Mouse (Mus musculus) G1E-ER4 (cell line): ENCODE results near the gene Ccnc. TPM values are rescaled to one million over a fixed set of nuclear protein-coding genes. Genes with fewer than 3 reads are reported as not detected.

Experiments used
- GATA1 ChIP-seq: IDR thresholded peaks from one replicate; pipeline ENCODE4 v1.8.0; 2012; ENCODE audit warnings: low read length, inconsistent platforms
- polyA plus RNA-seq: library from polyadenylated mRNA; stranded (reverse); fragments of >175 nt; gene quantifications from 2 replicates; pipeline ENCODE4 v1.2.3, GENCODE M21; 2012

Gene Ccnc
- 0.51 and 1.9 TPM in 2 replicates for polyA plus RNA-seq

DNA sequence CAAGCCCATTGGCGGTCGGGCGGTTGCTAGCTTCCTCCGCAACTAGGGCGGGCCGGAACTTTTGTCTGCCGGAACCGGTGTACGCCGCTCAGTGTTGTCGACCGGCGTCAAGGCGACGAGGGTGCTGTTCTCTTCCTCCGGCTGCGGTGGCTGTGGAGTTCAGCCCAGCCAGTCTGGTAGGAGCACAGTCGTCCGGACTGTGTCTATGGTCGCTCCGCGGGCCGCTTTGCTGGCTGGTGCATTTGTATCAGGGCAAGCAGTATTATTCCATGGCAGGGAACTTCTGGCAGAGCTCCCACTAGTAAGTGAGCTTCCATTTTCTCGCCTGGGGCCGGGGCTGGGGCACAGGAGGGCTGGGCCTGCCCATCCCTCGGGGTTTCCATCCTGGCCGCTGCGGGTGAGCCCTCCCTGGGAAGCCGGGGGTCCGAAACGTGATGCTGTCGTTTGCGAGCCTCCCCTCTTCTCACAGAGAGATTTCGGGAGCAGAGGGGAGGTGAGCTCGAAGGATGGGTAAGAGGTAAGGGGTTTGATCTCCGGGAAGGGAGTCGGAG is at the start of gene Ccnc:
Gene Ccnc, plus strand, starts transcription at position 87 of the 551 bp plus-strand sequence.
- no peak for TF ChIP-seq GATA1

DNA sequence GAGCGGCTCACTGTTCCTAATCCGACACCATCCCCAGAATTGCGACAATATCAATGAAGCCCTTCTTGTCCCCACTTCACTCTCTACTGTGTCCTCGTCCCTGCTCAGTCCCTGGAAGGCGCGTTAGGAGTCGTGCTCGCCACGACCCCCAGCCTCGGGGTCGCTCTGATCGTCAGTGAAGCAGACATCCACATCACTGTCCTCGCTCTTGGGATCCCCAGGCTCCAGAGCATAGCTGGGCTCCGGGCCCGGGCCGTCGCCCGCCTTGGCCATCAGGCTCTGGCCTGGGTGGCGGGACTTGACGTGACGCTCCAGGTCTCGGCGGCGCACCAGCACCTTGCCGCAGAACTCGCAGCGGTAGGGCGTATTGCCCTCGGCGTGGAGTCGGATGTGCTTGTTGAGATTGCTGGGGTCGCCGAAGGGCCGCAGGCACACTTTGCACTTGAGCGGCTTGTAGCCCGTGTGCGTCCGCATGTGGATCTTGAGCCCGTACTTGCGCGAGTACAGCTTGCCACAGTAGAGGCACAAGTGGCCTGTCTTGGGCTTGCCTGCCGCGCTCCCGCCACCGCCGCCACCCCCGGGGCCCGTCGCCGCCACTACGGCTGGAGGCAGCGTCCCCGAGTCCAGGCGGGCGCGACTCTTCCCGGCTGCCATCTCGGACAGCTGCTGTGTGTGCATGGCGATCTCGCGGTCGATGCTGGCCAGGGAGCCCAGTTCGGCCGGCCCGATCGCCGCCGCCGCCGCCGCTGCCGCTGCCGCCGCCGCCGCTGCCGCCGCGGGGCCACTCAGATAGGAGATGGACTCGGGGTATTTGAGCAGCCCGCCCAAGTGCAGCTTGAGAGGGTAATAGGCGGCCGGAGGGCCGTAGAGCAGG is 49.2 kb upstream of the Ccnc start:
- no peak for TF ChIP-seq GATA1

DNA sequence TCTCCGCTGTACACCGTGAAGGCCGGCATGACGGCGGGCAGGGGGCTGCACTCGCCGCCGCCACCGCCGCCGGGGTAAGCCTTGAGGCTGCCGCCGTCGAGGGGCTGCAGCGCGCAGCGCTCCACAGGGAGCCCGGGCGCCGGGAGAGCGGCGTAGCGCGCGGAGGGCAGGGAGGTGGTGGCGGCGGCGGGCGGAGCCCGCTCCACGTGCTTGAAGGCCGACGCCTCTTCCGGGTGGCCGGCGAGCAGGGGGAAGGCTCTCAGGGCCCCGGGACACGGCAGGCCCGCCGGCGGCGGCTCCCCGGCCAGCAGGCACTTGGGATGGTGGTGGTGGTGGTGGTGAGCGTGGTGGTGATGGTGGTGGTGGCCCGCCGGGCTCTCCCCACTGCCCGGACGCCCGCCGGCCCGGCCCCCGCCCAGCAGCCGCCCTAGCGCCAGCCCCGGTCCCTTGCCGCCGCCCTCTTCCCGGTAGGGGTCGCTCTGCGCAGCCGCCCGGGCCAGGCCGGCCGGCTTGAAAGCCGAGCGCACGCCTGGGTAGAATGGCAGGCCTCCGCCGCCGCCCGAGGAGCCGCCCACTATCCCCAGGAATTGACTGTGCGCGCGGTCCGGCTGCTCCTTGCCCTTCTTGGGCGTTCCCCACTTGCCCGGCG is 48.4 kb upstream of the Ccnc start:
- TF ChIP-seq GATA1, result no peak

- no peak for TF ChIP-seq GATA1
These were observed 47.6 kb upstream of the Ccnc start for GRCm38 (mm10) chr4:21679624-21680480.

GRCm38 (mm10) chr4:21680971-21681370 is 46.5 kb upstream of the Ccnc start:
- no peak for TF ChIP-seq GATA1

DNA sequence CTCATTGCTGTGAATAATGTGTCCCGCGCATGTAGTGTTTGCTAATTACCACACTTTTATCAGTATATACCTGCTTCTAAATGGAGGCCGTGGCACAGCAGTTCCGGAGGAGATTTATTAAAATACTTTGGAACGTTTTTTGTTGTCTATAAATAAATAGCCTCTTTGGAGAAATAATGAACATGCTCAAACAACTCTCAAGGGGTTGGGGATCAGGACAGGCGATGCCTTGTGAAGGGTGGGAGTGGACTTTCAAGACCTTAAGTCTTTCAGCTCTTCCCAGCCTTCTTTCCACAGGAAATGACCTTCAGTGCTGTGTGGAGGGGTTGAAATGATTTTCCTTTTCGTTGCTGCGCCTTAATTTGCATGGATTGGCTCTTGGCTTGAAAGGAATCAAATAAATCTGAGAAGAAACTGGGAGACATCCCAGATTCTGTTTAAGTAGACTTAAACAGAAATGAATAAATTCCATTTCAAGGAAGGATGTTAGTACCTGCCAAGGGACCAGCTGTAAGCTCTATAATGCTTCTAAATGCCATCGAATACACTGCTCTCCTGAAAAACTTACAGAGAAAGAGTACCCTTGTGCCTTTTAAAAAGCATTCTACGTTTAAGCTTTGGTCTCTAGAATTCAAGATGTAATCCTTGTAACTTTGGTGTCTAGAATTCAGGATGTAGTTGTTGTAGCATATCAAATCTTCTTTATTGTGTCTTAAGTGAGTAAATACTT is 44.9 kb upstream of the Ccnc start:
- TF ChIP-seq GATA1, result no peak

DNA sequence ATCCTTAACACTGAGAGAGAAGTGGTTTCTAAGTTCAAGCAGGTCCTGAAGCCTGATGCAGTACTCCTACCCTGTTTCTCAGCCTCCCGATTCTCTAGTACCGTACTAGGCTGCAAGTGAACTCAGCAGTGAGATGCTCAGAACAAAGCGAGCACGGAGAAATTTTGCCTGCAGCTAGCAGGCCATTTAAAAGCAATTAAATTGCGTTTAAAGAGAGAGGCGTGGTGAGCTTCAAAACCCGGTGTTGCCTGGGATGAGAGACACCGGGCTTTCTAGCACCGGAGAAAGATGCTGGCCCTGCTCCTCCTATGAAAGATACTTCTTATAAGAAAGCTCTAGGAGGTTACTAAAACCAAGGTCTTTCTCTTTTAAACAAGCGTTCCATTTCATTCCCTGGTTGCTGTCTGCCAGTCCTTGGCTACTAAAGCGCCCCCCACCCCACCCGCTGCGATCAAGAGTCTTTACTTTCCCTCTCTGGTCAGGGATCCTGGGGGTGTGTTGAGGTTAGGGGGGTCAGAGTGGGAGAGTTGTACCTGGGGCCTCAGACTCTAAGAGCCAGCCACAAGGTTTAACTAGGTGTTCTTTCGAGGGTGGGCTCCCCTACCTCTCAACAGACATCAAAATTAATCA is 43.0 kb upstream of the Ccnc start:
- no peak for TF ChIP-seq GATA1

DNA sequence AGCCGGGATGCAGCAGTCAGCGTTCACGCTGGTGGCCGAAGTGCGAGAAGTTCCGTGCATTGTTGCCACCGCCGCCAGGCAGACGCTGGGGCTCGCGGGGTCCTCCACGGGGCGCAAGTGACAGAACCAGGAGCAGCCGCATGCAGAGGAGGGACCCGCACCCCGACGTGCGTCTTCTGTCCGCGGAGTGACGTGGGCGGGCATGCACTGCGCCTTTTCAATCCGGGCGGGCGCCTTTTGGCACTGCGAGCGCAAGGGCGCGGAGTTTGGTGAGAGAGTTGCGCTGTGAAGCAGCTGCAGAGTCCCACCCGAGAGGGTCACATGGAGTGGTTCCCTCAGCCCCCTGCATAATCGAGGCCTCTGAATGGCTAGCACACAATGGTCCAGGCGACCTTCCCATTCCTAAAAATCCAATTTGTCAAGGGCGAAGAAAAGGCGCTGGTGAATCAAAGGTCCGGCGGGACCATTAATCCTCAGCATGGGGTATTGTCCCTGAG is 41.9 kb upstream of the Ccnc start, which contains the start of gene Prdm13:
Gene Prdm13, minus strand, starts transcription at position 369 of the 497 bp plus-strand sequence.
- no peak for TF ChIP-seq GATA1

GRCm38 (mm10) chr4:21686416-21686815 is 41.1 kb upstream of the Ccnc start:
- no peak for TF ChIP-seq GATA1

DNA sequence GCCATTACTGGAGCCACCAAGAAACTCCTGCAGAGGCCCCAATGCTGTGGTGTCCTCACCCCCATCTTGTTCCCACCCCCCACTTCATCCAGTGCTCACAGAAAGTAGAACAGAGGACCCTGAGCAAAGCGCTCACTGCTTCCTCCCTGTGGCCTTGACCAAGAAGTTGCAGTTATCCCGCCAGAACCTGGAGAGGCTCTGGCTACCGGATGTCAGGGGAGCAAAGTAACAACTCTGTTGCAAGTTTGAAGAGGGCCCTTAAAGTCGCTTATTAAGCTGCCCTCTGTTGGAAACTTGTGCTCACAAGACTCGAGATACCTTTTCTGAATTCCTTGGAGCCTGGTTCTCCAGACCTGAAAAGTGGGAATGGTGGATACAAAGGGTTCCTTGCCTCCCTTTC is 40.6 kb upstream of the Ccnc start:
- no peak for TF ChIP-seq GATA1

- TF ChIP-seq GATA1, result no peak
These were observed 39.5 kb upstream of the Ccnc start for GRCm38 (mm10) chr4:21687783-21688702.

- TF ChIP-seq GATA1, result no peak
These were observed 38.7 kb upstream of the Ccnc start for GRCm38 (mm10) chr4:21688703-21689200.

GRCm38 (mm10) chr4:21689492-21689941 is 38.0 kb upstream of the Ccnc start:
- no peak for TF ChIP-seq GATA1
